Mouse (Mus musculus) embryo, embryonic 9.5 days (tissue): ENCODE results near the gene Zfp652.

Experiments
- DNase-seq: peaks from one replicate; pipeline ENCODE4 v3.0.0-alpha.2; 2017; ENCODE audit errors: extremely low spot score

Zfp652 gene

DNA sequence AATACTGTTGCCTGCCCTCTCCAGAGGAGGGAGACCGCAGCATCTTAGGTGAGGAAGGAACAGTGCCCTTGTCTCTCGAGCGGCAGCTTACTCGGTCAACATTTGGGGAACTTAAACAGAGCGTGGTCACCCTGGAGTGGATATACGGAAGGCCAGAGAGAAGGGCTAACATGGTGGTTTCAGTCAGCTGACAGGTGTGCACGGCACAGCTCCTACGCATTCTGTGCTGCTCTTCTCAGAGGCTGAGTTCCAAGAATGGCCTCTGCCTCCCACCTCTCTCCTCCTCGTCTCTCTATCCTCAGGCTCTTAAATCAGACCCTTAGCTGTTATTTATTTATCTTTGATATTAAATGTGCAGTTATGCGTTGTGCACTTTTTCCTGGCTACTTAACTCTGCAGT is 52.9 kb downstream of the Zfp652 start:
- DNase-seq, result no peak

DNA sequence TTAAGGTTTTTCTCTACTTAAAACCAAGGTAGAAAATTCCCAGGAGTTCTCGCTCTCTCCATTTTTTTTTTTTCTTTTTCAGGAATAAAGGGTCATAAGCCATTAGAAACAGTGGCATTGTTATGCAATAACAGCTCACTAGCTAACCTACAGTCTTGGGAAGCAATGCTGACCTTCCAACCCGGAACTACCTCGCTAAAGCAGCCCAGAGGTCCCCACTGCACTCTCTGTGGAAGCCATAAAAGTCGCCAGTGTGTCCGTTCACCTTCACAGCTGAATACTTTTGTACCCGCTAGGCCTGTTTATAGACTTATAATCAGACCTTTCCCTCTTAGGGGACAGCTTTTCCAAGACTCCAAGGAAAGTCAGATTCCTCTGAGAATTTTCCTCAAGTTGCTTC is 55.8 kb downstream of the Zfp652 start:
- DNase-seq, result no peak

DNA sequence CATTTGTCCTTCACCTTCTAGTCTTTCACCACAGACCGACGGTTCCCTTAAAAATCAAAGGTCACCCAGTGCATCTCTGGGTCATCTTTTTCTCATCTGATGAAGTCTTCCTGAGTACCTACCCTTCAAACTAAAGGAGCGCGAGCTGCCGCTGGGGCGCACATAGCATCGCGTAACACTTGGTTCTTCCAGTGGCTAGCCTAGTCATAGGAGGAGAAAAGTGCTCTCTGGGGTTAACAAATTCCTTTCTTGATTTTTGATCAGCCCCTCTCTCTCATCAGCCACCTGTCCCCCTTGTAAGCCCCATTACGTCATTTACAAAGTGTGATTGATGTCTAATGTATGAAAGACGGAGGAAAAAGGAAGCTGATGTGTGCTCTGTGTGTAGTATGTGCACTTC is 56.7 kb downstream of the Zfp652 start:
- no peak for DNase-seq

DNA sequence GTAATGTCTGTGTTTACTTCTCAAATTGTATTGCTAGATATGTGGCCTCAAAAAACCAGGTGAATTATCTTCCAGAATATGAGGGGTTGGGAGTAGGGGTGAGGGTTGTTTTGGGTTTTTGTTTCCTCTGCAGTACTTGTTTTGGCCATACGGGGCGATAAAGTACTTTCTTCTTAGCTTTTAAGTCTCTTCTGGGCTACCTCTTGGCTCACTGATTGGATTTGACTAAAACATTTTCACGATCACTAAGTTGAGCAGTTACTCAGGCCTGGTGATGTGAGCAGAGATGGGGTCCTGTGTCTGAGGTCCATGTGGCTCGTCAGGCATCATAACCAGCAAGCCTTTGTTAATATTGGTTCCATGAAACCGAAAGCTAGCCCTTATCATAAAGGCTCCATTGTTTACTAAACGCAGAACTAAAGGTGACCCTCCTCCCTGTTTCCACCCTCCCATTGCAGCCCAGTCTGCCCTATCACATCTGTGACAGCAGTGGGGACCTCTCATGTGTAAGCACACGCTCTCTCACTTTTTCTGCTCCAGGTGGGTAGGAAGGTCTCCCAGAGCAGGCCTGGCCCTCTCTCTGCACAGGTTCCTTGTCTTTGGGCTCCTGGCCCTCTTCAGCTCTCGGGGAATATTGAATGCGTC is 58.4 kb downstream of the Zfp652 start:
- peak; percentile 28 for DNase-seq

DNA sequence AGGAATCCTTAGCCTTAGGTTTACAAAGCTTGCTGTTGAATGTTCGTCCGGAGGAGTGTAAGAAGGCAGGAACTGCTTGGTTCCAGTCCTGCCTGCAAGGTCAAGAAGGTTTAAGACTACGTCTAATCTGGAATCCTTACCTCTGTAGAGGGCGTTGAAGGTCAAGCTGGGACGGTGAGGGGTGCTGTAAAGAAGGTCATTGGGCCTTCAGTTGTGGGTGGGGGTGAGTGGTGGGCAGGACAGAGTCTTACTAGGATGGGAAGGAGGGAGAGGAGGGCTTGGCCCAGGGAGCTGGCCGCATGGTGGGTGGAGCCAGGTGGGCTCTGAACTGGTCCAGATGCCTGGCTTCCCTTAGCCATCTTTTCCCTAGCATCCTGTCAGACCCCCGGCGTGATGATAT is 59.2 kb downstream of the Zfp652 start:
- DNase-seq, result no peak

DNA sequence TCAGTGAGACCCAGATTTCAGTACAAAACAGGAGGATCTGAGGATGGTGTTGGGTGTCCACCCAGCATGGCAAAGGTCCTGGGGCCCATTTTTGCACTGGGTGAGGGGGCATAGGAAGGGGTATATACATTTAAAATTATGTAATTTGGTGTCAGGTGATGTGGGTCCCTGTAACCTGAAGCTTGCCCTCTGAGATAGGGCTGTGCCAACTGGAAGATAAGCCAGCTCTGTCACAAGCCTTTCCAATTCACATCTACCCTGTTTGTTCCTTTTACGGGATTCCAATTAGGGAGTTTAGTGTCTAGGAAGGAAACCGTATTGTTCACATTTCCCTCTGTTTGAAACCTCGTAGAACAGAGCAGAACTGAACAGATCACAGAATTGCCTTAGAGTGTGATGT is 60.8 kb downstream of the Zfp652 start:
- DNase-seq, result no peak

DNA sequence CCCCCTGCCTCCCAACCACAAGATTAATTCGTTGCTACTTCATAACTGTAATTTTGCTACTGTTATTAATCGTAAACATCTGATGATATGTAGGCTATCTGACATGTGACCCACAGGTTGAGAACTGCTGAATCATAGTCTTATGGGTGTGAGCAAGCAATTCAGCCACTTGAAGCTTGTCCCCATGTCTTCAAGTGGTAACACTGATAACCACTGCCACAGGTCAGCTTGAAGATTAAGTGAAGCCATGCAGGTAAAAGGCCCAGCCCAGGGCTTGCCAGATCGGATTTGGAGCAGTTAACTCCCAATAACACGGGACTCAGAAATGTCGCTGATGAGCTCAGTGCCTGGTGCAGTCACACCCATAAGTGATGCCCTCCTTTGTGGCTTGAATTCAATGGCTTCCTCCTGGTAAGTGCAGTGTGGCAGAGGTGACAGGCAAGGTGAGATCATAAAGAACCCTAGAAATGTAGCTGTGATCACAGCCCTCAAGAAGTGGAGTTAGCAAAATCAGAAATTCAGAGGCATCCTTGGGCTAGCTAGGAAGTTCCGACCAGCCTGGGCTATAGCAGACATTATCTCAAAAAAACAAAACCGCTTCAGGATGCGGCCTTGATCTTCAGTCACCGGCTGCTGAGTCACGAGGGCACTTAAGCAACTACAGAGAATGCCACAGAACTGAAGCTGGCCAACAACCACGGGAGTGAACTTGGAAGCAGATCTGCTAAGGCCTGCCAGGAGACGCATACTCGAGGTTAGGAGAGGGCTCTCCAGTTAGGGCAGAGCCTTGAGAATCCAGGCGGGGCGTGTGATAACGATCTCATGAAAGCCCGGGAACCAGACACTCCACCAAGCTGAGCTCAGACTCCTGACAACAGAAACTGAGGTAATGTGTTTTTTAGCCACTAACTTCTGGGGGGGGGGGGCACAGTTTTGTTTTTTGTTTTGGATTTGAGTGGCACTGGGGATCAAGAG is 65.1 kb downstream of the Zfp652 start:
- DNase-seq, result no peak

DNA sequence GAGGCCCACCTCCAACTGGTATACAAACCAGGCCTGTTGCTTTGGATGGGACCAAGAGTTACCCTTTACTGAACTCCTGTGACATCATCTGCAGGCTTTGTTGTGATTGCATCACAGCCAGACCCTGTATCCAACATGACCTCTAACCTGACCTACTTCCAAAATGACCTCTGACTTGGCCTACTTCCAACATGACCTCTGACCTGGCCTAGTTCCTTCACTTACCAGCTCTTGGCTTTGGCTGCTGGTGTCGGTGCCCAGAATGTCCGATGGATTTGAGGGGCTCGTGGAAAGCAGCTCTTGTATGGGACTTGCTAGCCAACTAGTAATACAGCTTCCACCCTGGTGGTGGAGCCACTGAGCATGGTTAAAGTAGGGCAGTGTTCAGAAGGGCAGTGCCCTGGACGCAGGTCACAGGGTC is 66.4 kb downstream of the Zfp652 start:
- peak; percentile 31 for DNase-seq

DNA sequence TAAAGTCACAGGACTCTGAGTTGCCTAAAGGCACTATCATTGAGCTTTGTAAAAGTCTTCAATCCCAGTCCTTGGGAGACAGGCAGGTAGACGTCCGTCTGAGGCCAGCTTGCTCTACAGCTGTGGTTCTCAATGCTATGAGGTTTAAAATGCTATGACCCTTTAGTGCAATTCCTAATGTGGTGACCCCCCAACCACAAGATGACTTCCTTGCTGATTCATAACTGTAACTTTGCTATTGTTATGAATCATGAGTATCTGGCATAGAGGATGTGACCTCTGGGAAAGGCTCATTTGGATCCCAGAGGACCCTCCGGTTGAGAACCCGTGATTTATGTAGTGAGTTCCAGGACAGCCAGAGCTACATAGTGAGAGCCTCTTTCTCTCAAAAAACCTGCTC is 66.9 kb downstream of the Zfp652 start:
- no peak for DNase-seq

DNA sequence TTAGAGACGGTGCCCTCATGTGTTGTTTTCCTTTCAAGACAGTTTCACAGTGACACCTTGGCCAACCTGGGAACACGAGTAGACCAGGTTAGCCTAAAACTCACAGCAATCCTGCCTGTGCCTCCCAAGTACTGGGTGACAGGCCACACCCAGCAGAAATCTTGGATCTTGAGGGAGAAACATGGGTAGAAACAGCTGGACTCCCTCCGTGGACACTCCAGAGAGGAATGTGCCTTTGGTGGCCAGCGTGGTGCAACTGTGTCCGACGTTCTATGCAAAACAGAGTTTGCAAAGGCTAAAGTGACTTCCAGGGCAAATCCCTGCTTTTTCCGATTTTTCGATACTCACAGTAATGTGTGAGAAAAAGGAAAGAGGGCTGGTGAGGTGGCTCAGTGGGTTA is 68.0 kb downstream of the Zfp652 start:
- DNase-seq, result no peak

DNA sequence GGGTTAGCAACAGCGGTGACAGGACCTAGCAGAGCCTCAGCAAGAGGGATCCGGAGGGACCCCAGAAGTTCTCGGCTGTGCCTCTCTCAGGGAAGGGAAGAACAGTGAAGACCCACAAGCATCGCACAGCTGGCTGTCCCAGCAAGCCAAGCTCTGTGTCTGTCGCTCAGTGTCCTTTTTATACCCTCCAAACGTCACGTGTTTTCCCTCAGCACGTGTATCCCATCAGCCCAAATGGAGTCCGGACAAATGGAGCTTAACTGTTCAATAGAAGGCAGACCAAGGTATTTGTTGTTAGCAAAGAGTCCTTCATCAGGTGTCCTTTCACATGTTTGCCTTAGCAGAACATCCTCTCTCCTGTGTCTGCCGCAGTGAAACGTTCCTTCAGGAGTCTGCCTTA is 69.1 kb downstream of the Zfp652 start:
- no peak for DNase-seq

DNA sequence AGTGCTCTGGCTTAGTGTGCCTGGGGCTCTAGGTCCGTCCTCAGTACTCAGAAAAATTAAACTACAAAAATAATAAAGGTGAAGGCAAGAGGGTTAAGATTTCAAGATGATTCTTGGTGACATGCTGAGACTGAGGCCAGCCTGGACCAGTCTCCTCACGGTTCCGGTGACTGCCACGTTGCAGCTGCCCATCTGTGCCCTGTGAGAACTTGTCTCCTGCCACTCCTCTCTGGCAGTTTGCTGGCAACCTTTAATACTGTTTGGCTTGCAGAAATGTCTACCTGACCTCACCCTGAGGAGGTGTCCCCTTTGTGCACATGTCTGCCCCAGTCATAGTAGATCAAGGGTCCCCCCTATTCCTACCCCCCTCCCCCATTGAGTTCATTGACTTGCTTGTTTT is 71.0 kb downstream of the Zfp652 start:
- no peak for DNase-seq

DNA sequence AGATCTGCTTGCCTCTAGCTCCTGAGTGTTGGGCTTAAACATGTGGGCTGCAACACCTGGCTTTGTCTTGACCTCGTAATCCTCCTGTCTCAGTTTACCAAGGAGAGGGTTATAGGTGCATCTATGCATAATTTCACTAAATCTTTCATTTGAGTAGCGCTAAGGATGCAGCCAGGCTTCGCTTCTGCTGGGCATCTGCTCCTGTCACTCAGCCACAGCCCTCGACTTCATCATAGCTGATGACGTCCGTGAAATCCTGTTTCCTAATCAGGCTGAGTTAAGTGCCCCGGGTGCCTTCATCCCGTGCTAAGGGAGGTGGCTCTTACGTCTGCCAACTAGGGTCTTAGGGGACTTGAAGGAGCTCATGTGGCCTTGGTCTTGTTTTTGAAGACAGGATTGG is 71.5 kb downstream of the Zfp652 start:
- no peak for DNase-seq

DNA sequence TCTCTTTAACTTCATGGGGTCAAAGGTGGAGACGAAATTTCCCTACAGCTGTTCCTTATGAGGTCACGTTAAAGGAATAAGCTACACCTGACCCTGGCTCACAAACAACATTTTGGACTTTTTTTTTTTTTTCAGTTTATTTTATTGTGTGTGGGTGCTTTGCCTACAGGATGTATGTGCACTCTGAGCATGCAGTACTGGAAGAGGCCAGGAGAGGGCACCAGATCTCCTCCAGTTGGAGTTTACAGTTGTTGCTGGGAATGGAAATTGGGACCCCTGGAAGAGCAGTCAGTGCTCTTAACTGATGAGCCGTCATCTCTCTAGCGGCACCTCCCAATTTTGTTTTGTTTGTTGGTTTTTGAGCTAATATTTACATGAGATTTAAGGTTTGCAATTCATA is 73.2 kb downstream of the Zfp652 start:
- no peak for DNase-seq

DNA sequence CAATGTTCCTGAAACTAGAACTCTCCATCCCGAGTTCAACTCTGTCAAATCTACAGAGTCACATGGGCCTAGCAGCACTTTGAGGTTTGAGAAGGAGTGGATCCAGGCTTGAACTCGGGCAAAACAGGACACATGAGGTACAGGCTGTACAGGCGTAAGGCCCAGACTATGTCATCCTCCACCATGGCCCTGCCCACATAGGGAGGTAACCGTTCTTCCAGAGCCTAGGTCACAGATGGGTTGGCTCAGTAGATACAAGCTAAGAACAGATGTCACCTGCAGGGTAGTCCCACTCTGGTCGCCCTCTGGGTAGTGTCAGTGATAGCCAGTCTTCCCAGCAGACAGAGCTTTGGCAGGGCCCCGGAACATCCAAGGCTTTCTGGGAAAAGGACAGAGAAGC is 74.0 kb downstream of the Zfp652 start:
- no peak for DNase-seq

DNA sequence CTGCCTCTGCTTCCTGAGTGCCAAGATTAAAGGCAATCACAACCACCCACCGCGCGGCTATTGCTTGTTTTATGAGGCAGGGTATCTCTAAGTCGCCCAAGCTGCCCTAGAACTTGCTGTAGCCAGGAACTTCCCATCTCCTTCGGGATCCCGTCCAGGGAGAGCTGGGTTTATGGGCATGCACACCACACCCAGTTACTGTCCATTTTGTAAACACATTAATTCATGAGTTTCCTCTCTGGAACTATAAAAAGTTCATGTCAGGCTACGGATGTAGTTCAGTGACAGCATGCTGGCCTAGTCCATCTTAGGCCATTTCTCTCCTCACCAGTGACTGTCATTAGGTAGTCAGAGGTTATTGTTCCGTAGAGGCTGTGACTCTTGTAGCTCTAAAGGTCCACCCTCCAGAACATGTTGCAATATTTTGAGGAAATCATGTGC is 77.0 kb downstream of the Zfp652 start:
- no peak for DNase-seq

DNA sequence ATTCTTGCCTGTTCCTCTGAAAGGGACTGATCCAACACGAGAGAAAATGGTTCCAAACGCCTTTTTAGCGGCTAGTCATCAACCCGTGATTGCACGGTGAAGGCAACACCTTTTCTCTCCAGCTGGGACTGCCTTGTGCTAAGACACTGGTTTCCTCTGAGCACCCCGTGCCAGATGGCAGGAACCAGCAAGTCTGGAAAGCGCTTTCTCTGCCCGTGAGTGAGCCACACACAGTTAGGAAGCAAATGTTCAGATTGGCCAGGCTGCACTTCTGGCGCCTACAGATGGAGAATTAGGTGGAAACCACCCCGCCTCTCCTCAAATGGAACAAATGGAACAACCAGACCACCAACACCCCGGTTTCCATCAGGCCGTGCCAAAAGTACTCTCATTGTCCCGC is 79.3 kb downstream of the Zfp652 start:
- no peak for DNase-seq

DNA sequence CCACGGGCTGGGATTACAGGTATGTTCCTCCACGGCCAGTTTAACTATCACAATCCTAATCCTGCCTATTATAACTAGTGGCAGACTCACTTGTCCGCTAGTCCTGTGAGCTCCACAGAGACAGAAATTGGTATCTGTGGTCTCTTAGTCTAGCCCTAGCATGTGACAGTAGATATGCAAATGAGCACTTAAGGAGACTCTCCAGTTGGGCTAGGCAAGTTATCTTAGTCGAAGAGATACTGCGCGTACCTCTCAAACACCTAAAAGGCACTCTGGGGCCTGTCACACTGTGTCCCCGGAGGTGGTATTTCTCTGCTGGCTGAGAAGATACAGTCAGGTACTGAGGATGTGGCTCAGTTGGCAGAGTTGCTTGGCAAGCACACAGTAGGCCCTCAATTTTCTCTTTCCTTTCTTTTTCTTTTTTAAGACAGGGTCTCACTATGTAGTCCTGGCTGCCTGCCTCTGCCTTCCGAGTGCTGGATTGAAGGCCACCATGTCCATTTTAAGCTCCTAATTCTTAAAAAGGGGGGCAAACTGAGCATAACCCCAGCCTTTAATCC is 80.6 kb downstream of the Zfp652 start:
- DNase-seq, result no peak

DNA sequence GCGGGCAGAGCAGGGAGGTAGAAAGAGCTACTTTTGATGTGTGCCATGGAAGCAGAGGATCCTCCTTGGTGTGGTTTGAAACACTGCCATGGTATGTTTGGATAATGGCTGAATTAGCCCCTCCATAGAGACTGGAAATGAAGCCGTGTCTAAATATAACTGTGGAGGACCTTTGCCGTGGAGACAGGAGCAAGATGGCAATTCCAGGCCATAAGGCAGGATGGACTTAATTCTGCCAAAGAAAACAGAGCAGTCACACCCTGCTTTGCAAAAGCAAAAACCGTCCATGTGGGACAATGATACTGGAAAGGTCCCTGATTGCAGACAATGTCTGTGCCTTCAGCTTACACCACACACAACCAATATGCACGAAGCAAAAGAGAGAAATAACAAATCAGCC is 81.7 kb downstream of the Zfp652 start:
- DNase-seq, result no peak

DNA sequence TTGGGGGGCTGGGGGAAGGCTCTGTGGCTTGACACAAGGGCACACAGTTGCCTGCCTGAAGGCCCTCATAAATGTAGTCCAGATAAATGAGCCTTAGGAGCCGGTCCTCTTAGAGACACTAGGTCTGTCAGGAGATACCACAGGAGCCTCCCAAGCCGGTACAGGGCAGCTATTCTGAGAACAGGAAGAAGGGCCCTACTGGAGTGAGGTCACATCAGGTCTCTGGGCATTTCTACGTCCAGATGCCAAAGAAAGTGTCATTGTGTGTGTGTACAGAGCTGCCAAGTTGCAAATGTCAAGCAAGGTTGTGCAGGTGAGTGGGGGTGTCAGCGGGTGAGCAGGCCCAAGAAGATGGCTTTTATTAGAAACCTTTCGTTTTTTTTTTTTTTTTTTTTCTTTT is 83.1 kb downstream of the Zfp652 start:
- DNase-seq, result no peak

DNA sequence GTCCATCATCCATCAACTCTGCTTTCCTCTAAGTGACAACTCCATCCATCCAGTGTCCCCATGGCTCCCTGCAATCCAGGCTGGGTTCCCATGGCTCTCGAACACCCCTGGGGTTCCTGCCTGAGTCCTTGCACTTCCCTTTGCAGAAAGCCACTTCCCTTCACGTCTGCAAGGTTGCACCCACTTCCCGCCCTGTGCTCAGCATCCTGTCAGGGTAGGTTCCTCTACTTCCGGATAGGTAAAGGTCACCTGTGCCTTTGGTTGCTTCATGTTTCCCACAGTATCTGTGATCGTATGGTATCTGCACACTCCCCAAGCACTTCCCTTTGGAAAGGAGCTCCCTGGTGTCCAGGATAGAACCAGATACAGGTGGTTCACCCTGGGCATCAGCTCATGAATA is 92.5 kb downstream of the Zfp652 start:
- DNase-seq, result no peak

DNA sequence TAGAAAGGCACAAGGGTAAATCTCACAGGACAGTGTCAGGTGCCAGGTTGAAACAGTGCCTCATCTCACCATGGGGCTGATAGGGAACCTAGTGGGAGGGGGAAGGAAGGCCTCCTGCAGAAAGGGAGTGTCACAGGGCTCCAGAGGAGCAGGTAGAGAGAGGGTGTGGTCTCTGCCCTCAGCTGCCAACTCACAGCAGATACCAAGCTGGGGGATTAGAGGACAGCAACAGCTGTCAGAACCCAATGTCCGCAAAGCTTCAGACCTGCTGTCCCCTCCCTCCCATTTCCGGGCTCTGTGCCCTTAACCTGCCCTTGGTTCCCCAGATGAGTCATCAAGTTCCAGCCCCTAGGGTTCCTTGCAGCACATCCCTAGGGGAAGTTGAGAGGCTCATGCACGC is 93.1 kb downstream of the Zfp652 start:
- no peak for DNase-seq

DNA sequence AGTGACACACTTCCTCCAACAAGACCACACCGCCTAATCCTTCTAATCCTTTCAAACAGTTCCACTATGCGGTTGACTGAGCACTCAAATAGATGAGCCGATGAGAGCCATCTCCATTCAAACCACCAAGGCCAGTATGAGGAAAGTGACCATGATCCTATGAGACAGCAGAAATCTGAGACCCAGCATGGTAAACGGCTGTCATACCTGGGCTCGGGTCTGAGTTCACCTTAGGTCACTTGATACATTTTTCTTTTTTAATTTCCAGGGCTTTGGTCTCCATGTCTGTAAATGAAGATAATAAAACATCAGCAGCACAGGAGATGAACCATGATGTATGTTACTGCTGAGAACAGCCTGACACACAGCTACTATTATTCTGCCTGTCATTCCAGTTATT is 95.4 kb downstream of the Zfp652 start:
- no peak for DNase-seq
